Mouse (Mus musculus): ENCODE measurements around the gene Hoga1.
"Not testable (repeated sequence)": the region's sequence is repeated elsewhere in the genome, so short reads cannot be mapped to it uniquely, and the experiment has no call there.

The Hoga1 gene

DNA sequence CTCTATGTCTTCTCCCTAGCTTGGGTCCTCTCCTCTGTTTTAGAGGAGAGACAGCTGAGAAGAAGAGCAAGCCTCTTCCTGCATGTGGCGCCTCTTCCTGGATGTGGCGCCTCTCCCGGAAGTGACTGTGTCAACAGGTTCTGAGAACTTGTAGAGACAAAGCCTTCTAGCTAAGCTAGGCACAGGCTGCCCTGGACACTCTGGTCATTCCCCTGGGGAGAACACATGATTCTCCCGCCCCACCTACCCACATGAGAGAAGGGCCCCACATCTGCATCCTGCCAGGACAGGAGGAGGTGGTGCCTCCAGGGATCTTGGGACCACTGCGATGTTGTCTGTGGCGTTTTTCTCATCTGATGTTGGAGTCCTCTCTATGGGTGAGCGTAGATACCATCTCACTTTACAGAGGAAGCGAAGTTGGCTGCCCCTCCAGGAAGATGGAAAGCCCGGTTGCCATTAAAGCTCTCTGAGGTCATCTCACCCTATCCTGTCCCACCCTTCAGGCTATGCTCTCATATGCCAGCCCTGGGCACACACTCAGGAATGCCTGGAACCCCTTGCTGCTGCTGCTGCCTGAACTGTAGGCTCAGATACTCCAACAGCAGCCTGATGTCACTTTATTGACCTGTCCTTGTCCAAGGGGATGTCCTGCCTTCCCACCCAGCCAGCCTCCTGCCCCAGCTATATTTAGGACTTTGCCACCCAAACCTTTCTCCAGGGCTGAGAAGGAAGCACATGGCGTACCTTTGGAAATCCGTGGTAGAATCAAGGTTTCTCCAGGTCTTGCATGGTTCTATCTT is 23.2 kb downstream of the Hoga1 start:
- DNase-seq (ENCODE audit: low read depth, low spot score), result no peak

DNA sequence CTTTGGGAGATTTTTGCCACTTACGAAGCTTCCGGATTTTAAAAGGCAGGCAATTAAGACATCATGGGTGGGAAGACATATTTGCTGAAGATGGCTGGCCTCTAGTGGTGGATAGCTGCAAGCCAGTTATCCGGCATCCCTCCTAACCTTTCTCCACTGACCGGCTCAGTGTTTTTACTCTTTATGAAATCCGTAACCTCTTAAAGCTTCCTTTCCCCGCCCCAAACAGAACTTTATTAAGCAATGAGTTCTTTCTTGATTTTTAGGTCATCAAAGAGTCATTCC is 23.8 kb downstream of the Hoga1 start:
- DNase-seq (ENCODE audit: low read depth, low spot score), result no peak

DNA sequence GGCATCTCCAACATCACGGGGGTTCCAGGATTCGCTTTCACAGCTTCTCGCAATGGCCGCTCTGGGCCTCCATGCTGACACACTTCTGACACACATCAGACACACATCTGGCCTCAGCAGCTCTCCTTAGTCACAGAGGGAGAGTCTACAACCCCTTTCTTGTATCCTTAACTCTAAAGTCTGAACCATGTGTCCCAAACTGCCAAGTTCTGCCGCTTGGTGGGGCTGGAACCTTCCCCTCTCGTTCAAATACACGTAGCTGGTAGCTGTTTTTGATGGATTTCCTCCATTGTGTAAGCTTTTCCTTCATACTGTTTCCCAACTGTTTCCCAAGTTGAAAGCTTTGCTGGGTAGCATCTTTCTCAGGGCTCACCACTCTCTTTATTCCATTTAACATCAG is 25.8 kb downstream of the Hoga1 start:
- no peak for DNase-seq (ENCODE audit: low read depth, low spot score)

DNA sequence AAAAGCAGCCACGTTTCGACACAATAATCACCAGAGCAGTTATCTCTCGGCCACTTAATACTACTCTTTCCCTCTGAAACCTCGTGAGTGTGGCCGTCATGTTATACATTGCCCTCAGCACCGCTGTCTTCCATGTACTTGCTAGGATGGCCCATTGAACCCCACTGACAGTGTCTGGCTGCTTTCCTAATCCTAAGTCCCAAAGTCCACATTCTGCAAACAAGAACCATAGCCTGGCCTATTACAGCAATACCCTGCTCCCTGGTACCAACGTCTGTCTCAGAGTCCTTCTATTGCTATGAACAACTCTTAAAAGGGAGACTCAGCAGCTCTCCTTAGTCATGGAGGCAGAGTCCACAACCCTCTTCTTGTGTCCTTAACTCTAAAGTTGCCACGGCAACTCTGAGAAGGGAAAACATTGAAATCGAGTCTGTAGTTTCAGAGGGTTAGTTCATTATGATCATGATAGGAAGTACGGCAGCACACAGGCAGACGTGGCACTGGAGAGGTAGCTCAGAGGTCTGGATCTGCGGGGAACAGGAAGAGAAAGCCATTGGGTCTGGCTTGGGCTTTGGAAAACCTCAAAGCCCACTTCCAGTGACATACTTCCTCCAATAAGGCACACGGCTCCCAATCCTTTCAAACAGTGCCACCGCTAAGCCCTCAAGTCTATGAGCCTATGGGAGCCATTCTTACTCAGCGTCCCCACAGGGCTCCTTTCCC is 26.6 kb downstream of the Hoga1 start:
- no peak for DNase-seq (ENCODE audit: low read depth, low spot score)

DNA sequence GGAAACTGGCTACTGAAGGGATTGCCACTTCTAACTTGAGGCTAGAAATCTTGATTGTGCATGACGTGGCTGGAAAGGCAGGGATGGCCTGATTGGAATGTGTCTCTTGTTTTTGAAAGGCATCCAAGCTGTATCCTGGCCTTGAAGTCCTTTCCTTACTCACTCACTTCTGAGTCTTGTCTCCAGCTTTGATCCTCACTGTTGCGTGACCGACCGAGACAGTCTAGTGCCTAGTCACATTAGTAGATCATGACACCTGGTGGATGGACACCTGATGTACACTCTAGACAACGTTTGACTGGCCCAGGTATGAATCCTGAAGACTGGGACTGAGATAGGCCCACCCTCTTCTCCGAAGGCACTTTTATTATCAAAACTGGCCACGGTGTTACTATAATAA is 27.4 kb downstream of the Hoga1 start:
- DNase-seq (ENCODE audit: low read depth, low spot score), result no peak

DNA sequence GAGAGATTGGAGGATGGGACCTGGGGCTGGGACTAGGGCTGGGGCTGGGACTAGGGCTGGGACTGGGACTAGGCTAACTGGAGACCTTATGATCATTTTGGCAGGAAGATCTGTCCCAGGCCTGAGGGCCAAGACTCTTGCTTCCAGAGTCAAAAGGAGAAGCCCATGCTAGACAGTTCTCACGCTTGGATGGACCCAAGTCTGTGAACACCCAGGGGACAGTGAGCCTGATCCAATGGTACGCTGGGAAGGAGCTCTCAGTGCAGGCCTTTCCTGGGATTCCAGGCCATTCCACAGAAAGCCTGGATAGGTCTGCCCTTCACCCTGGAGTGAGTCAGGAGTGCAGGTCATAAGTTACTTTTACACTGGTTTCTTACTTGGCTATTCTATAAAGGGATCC is 29.6 kb downstream of the Hoga1 start:
- no peak for DNase-seq (ENCODE audit: low read depth, low spot score)

DNA sequence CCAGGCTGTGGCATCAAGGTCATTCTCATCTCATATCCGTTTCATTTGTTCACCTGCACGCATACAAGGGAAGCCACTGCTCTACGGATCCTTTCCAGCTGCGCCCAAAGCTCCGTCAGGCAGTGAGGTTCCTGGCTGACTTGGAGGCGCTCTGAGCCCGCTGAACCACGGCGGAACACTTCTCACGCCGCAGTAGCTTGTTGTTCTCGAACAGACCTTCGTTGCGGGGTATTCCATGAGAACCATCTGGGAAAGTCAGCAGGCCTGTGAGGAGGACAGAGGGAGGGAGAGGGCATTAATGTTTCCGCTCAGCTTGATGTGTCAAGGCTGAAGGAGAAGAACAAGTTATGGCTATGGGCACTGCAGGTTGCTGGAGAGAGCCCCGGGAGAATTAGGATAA is 30.6 kb downstream of the Hoga1 start:
- DNase-seq (ENCODE audit: low read depth, low spot score), result no peak

DNA sequence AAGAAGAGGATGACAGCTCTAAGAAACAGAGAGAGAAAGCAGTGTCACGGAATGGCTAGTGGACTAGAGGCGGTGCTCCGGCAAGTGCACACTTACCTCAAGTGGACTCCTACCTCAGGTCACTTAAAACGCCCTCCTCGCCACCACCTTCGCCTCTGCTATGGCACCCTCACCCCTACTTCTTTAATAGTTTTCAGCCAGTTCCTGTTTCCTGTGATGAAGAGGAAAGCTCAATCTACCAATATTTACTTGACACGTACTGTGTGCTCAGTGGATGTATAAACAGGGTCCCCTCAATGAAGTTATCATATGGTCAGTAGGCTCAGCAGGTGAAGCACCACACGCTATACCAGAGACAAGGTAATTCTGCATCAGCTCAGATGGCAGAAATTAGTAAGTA is 33.2 kb downstream of the Hoga1 start:
- no peak for DNase-seq (ENCODE audit: low read depth, low spot score)

DNA sequence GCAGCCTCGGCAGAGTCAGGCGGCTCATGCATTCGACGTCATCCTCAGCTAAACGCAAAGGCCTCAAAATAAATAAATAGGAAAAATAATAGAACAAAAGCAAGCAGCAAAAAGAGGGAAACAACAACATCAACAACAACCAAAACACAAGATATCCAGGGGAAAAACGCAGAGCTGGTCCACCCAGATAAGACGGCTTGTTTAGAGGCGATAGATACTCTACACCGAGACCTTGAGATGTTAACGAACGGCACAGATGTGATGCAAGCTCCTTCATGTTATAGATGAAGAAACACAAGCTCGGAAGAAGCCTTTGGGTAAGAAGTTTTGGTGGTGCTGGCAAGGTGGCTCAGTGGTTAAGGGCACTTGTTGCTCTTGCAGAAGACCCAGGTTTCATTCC is 33.6 kb downstream of the Hoga1 start:
- no peak for DNase-seq (ENCODE audit: low read depth, low spot score)

DNA sequence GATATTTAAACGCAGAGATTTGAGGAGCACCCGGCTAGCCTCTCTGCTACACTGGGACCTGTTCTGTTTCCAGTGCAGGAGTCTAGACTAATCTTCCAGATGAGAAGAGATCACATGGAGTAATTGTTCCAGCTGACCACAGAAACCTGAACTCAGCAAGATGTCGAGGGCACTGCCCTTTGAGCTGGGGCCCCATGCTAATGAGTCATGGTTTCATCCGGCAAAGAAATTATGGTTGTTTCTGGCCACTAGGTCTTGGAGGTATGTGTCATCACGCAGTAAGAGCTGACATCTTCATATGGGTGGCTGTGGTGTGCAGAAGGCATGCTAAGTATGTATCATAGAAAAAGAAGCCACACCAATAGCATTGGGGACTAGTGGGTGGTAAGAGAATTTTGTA is 34.5 kb downstream of the Hoga1 start:
- DNase-seq (ENCODE audit: low read depth, low spot score), result no peak

DNA sequence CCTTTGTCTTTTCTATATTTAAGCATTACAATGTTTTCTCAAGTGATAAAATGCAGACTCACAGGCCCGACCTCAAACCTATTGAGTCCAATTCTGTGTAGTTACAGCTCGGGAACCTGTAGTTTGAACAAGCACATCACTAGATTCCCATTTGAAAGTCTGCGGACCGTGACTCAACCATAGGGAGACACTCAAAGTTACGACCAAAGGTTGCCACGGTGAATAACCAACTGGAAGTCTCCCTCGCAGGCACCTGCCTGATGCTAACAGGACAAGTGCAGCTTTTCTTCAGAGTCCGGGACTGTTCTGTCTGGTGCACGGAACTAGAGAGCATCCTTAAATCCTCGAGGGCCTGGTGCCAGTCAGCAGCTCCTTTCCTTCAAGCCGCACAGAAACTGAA is 35.1 kb downstream of the Hoga1 start:
- no peak for DNase-seq (ENCODE audit: low read depth, low spot score)

DNA sequence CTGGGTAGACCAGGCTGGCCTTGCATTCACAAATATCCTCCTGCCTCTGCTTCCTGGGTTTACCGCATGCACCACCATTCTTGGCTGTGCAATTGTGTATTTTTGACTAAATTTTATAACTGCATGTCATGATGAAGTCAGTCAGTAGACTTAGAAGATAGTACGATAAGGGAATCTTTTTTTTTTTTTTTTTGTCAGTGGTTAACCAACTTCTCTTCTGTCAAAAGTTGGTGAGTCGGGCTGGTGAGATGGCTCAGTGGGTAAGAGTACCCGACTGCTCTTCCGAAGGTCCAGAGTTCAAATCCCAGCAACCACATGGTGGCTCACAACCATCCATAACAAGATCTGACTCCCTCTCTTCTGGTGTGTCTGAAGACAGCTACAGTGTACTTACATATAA is 36.2 kb downstream of the Hoga1 start:
- not testable (repeated sequence) for DNase-seq (ENCODE audit: low read depth, low spot score)

DNA sequence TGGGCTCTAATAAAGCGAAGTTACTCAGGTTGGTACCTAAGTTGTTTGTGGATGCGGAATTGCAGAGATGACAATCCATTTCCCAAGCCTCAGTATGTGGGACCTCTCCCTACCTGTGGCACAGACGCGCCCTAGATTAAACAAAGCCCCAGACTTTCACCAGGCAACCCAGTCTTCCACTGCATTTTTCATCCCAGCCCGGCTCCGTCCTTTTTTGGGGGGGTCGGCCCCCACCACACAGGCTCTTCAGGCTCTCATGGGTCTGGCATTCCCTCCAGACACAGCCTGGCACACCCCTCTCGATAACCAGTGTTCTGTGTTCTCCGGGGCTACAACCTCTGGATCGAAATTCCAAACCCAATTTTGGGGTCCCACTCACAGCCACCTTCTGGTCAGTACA is 40.3 kb downstream of the Hoga1 start:
- DNase-seq (ENCODE audit: low read depth, low spot score), result no peak

DNA sequence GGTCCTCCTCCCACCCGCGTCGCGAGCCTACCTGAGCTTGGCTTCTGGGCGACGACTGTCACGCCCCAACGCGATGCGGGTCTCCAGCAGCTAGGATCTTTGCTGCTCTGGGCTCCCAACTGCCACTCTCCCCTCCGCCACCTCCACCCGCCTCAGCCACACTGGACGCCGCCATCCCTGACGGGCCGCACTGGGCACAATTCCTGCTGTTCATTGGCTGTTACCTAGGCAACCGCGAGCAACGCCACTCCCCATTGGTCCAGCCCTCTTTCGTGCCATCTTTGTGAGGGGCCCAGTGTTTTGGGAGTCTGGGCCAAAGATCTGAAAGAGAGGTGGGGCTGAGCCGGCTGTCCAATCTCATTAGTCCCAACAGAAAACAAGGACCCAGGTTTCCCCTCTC is 40.8 kb downstream of the Hoga1 start, which contains the start of gene Morn4:
Morn4 (minus strand) TSS at position 192 of the 400 bp plus-strand sequence.
- peak; percentile 94 for DNase-seq (ENCODE audit: low read depth, low spot score)

DNA sequence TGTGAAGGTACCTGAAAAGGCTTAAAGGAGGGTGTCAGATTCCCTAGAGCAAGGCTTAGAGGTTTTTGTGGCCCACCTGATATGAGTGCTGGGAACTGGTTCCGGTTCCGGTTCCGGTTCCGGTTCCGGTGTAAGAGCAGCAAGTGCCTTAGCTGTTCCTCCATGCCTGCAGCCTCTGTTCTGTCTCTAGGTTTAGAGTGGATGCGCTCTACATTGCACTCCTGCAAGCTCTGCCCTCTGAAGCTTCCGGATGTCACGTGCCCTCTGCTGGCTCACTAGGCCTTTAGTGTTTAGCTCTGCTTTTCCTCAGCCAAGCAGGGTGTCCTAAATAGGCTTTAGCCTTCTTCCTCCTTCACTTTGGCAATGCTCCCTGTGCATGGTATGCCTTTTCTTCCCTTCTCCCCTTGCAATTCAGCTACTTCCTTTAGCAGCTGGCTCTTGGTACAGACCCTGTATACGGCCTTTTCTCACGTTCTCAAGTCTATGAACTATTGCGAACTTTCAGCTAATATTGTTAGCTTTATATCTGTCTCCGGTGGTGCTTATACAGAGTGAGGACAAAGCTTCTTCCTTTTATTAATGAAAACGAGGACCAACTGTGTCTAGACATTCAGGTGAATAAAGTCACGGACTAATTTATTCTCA is 43.8 kb downstream of the Hoga1 start:
- DNase-seq (ENCODE audit: low read depth, low spot score), result peak; percentile 19

DNA sequence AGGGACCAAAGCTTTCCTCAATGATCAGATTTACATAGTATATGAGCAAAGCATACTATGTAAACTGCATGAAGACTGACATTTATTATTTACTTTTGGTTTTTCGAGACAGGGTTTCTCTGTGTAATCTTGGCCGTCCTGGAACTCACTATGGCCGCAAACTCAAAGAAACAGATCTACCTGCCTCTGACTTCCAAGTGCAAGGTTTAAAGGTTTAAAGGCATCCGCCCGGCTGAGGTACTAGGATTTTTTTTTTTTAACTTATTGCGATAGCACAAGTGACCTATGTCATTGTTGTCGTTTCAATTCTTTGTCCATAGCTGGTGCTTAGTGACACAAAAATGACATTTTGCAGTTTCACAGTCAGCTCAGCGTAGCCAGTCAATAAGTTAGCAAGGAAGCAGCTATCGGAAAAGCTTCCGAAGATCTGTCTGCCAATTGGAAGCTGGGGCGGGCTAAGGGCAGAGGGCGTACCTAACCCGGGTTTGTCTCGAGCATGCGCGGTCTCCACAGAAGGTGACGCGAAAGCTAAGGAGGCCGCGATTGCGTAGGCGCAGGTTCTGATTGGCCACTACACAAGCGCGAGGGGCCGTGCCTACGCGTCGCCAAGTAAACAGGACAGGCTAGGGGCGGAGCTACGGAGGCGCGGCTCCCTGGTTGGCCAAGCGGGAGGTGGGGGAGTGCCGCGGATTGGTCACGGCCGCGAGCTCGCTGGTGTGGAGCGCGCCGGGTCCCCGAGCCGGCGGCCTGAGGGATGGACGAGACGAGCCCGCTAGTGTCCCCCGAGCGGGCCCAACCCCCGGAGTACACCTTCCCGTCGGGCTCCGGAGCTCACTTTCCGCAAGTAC is 44.6 kb downstream of the Hoga1 start, which contains the start of gene Pi4k2a:
Pi4k2a (plus strand) TSS at position 723 of the 848 bp plus-strand sequence.
- DNase-seq (ENCODE audit: low read depth, low spot score), result peak; percentile 100

DNA sequence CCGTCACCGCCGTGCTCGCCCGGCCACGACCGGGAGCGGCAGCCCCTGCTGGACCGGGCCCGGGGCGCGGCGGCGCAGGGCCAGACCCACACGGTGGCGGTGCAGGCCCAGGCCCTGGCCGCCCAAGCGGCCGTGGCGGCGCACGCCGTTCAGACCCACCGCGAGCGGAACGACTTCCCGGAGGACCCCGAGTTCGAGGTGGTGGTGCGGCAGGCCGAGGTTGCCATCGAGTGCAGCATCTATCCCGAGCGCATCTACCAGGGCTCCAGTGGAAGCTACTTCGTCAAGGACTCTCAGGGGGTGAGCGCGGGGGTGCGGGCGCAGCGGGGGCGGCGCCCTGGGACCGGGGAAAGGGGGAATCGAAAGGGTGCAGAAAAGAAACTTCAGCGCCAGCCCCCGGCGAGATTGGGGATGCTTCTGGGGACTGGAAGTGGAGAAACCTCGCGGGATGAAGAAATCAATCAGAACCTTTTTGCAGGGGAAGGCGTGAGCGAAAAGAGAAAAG is 45.3 kb downstream of the Hoga1 start:
- DNase-seq (ENCODE audit: low read depth, low spot score), result peak; percentile 13

DNA sequence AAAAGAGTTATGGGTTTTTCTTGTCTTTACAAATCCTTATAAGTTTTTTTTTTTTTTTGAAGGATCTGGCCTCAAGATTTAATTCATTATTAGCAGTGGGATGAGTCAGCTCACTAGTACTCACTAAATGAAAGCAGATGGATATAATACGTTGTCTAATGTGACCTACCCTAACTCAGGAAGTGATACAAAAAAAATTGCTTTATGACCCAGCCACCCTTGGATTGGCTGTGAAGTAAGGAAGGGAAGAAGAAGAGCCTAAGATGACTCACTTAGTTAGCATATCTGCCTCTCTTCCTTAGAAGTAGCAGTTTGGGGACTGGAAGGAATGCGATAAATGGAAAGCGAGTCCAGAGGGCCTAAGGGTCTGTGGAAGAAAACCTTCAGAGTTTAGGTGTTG is 54.0 kb downstream of the Hoga1 start:
- DNase-seq (ENCODE audit: low read depth, low spot score), result no peak

DNA sequence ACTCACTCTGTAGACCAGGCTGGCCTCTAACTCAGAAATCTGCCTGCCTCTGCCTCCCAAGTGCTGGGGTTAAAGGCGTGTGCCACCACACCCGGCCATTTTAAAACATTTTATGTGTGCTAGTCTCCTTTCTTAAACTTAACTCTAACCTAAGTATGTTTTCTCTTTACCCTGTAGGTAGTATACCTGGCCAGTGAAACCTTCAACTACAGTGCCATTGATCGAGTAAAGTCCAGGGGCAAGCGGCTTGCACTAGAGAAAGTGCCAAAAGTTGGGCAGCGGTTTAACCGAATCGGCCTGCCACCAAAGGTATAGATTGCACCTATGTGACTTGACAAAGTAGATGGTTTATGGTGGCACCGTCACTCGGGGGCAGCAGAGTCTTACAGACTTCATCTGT is 59.3 kb downstream of the Hoga1 start:
- DNase-seq (ENCODE audit: low read depth, low spot score), result no peak

DNA sequence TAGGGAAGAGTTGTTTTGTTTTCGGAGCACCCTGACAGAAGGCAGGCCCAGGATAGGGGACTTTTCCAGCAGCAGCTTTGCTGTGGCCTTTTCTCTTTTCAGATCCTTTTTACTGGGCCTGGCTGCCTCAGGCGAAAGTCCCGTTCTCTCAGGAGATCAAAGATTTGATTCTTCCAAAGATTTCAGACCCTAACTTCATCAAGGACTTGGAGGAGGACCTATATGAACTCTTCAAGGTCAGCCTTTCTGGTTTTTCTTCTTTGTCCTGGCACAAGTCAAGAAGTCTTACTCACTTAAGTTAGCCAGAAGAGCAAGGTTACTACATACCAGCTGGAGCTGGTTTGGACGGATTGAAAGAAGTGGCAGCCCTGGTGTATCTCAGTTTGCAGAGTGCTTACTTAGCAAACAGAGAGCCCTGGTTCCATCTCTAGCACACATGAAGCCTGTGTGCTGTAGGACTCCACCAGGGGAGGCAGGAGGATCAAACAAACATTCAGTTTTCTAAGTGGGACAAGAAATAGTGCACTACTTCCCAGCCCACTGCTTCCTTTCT is 70.4 kb downstream of the Hoga1 start:
- no peak for DNase-seq (ENCODE audit: low read depth, low spot score)

DNA sequence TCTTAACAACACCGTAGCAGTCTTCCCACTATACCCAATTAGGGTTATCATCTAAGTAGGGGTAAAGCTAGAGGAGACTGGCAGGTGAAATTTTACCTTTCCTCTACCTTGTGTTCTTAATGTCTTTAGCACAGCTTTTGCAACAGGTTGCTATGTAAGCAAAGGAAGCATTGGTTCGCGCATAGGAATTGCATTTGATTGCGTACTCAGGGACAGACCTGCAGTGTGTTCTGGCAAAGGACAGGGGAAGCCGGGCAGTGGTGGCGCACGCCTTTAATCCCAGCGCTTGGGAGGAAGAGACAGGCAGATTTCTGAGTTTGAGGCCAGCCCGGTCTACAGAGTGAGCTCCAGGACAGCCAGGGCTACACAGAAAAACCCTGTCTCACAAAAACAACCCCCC is 72.7 kb downstream of the Hoga1 start:
- no peak for DNase-seq (ENCODE audit: low read depth, low spot score)

Data from forelimb bud, embryonic 11.5 days (tissue).